ENCODE assay signal across 9 mouse cellular contexts in the genomic region with DNA sequence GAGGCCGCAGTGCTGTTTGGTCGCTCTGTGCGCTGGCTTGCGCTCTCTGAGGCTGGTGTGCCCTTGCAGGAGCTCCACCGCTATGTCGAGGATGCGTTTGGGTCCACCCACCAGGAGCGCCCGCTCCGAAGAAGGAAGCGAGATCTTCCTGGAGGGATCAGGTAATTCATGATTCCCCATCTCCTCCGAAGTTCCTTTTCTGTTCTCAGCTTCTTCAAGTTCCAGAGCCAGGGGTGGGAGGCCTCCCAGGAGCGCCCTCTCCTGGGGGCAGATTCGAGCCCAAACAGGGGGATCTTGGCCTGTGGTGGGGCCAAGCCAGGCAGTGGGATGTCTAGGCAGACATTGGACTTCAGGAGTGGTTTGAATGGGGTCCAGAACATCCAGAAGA. TPM values are rescaled to one million over a fixed set of nuclear protein-coding genes. Genes with fewer than 3 reads are reported as not detected.
DNase-seq lines count a peak whose midpoint lies in the region; ATAC-seq and TF ChIP-seq lines count a peak whose summit lies in the region.
"Had no signal": no experiment of that assay in that cellular context is flagged by ENCODE, and none has a peak within 500 bp of the region (broad histone marks: within the 10 kb centered on the region; RNA-seq: fewer than 3 reads in every experiment).

No protein-coding gene starts in this region.

- no peak overlapping the region for H3K9ac ChIP-seq in forebrain, postnatal 0 days

- no peaks in the 10 kb centered on the region for H3K9me3 ChIP-seq in forebrain, postnatal 0 days (ENCODE audit: low read length)

- peak overlapping the region; percentile 21; the same call in 1 of the 2 replicates for H3K27ac ChIP-seq in forebrain, postnatal 0 days (ENCODE audit: low read depth, low read length)
- H3K27ac ChIP-seq in macrophage = peak overlapping the region; percentile 100; the same call in 1 of the 2 replicates

- peaks cover 6% of the 10 kb centered on the region; the same call in 1 of the 2 replicates for H3K4me1 ChIP-seq in forebrain, postnatal 0 days (ENCODE audit: insufficient read depth)

- H3K36me3 ChIP-seq in forebrain, postnatal 0 days (ENCODE audit: insufficient read depth) = no peaks in the 10 kb centered on the region
- H3K36me3 ChIP-seq in macrophage (ENCODE audit: inconsistent target) = no peaks in the 10 kb centered on the region

- ATAC-seq in forebrain, postnatal 0 days = no peak

- TF ChIP-seq CTCF in forebrain, postnatal 0 days (IDR thresholded peaks at IDR 0.05; ENCODE audit: low read depth) = peak; percentile 22; the same call in 1 of the 2 replicates

- H3K4me3 ChIP-seq in forebrain, postnatal 0 days (ENCODE audit: low read depth, low read length) = peak overlapping the region; percentile 13; the same call in 1 of the 2 replicates
- peak overlapping the region; percentile 32 for H3K4me3 ChIP-seq in macrophage (ENCODE audit: inconsistent target)
- H3K4me3 ChIP-seq: myocyte had no signal

- H3K79me2 ChIP-seq in macrophage (ENCODE audit: inconsistent target) = peaks cover 15% of the 10 kb centered on the region

- no peaks in the 10 kb centered on the region for H3K27me3 ChIP-seq in forebrain, postnatal 0 days (ENCODE audit: insufficient read depth, low read length)

- peak overlapping the region; percentile 74 for H3K4me2 ChIP-seq in forebrain, postnatal 0 days (ENCODE audit: low read depth)

- WGBS in forebrain, postnatal 0 days = 19% methylated on average over 14 of the region's 14 CpGs
- 19% methylated on average over 14 of the region's 14 CpGs for WGBS in macrophage (ENCODE audit: missing documents)

- peak; percentile 48 to 63 for DNase-seq in spleen, adult 18-20 months
- DNase-seq in spleen, adult 12 weeks (ENCODE audit: low spot score) = no peak
- no peak for DNase-seq in forebrain, postnatal 0 days
- DNase-seq in kidney, postnatal 25 days = peak; percentile 40 to 54
- DNase-seq in thymus, postnatal 0 days (ENCODE audit: low spot score) = peak; percentile 61
- no peak for DNase-seq in frontal cortex, postnatal 36 days (ENCODE audit: low spot score in 2 of 2)
- no peak for DNase-seq in yolk sac, embryonic 10.5 days (ENCODE audit: low spot score)

RNA-seq across cellular contexts. Expression of a gene that starts 0.6 kb away (rescaled TPM):
- 4.3 and 5.8 TPM in 2 replicates for total RNA-seq in forebrain, postnatal 0 days (2014; rRNA removed)
- polyA plus RNA-seq in forebrain, postnatal 0 days (2015; fragmentation: Nextera tagmentation; extraction: Ambion mirVana) = 3.1 and 5.1 TPM in 2 replicates
- 10 to 100 TPM in 10 of 26 experiments, 1 to 10 TPM in 16; 2.1 to 15.0 (median 8.9) TPM for total RNA-seq in macrophage (2018; cell fraction: chromatin; rRNA removed)
- total RNA-seq in macrophage (2018; cell fraction: cytosol; rRNA removed) = 1 to 10 TPM in 7 of 26 experiments, under 1 TPM in 19; 0.33 to 1.5 (median 0.86) TPM
- 10 to 100 TPM in 1 of 26 experiments, 1 to 10 TPM in 25; 1.2 to 10.6 (median 3.5) TPM for total RNA-seq in macrophage (2018; cell fraction: nucleus; rRNA removed)
- polyA plus RNA-seq in macrophage (2018) = 0.65 to 1.0 TPM (median 1.0 TPM) in 3 replicates
- 2.3 and 2.6 TPM in 2 replicates for polyA plus RNA-seq in thymus, postnatal 0 days (2015; fragmentation: Nextera tagmentation; extraction: Ambion mirVana)

RNA-seq across cellular contexts. Expression of a gene that starts 3.2 kb away (rescaled TPM):
- 10.0 and 22.7 TPM in 2 replicates for total RNA-seq in forebrain, postnatal 0 days (2014; rRNA removed)
- polyA plus RNA-seq in forebrain, postnatal 0 days (2015; fragmentation: Nextera tagmentation; extraction: Ambion mirVana) = 24.9 and 33.7 TPM in 2 replicates
- 100 to 1,000 TPM in 1 of 26 experiments, 10 to 100 TPM in 25; 13.0 to 118 (median 50.6) TPM for total RNA-seq in macrophage (2018; cell fraction: chromatin; rRNA removed)
- total RNA-seq in macrophage (2018; cell fraction: cytosol; rRNA removed) = 100 to 1,000 TPM; 259 to 551 (median 444) TPM
- 100 to 1,000 TPM in 24 of 26 experiments, 10 to 100 TPM in 2; 48.0 to 297 (median 164) TPM for total RNA-seq in macrophage (2018; cell fraction: nucleus; rRNA removed)
- 271 to 666 TPM (median 552 TPM) in 3 replicates for polyA plus RNA-seq in macrophage (2018)
- 262 and 266 TPM in 2 replicates for polyA plus RNA-seq in thymus, postnatal 0 days (2015; fragmentation: Nextera tagmentation; extraction: Ambion mirVana)

RNA-seq across cellular contexts. Expression of a gene that starts 27.7 kb away (rescaled TPM):
- 22.1 and 29.7 TPM in 2 replicates for total RNA-seq in forebrain, postnatal 0 days (2014; rRNA removed)
- polyA plus RNA-seq in forebrain, postnatal 0 days (2015; fragmentation: Nextera tagmentation; extraction: Ambion mirVana) = 4.9 and 5.7 TPM in 2 replicates
- 10 to 100 TPM in 9 of 26 experiments, 1 to 10 TPM in 17; 1.3 to 18.9 (median 7.3) TPM for total RNA-seq in macrophage (2018; cell fraction: chromatin; rRNA removed)
- total RNA-seq in macrophage (2018; cell fraction: cytosol; rRNA removed) = 10 to 100 TPM in 11 of 26 experiments, 1 to 10 TPM in 15; 6.6 to 14.2 (median 9.7) TPM
- total RNA-seq in macrophage (2018; cell fraction: nucleus; rRNA removed) = 10 to 100 TPM in 7 of 26 experiments, 1 to 10 TPM in 19; 2.1 to 19.1 (median 6.3) TPM
- polyA plus RNA-seq in macrophage (2018) = 11.6 to 13.1 TPM (median 12.8 TPM) in 3 replicates
- polyA plus RNA-seq in thymus, postnatal 0 days (2015; fragmentation: Nextera tagmentation; extraction: Ambion mirVana) = 4.3 and 4.6 TPM in 2 replicates

RNA-seq across cellular contexts. Expression of a gene that starts 27.9 kb away (rescaled TPM):
- total RNA-seq in forebrain, postnatal 0 days (2014; rRNA removed) = 0.31 TPM in 1 of 2 replicates, not detected in the other
- polyA plus RNA-seq in forebrain, postnatal 0 days (2015; fragmentation: Nextera tagmentation; extraction: Ambion mirVana) = 0.40 TPM in 2 replicates
- total RNA-seq in macrophage (2018; cell fraction: chromatin; rRNA removed) = not detected
- total RNA-seq in macrophage (2018; cell fraction: cytosol; rRNA removed) = under 1 TPM in 3 of 26 experiments, not detected in 23; 0.19 to 0.33 (median 0.23) TPM
- total RNA-seq in macrophage (2018; cell fraction: nucleus; rRNA removed) = not detected
- polyA plus RNA-seq in macrophage (2018) = not detected in 3 replicates
- polyA plus RNA-seq in thymus, postnatal 0 days (2015; fragmentation: Nextera tagmentation; extraction: Ambion mirVana) = 1.4 and 1.5 TPM in 2 replicates

RNA-seq across cellular contexts. Expression of a gene that starts 46.2 kb away (rescaled TPM):
- 9.0 and 12.9 TPM in 2 replicates for total RNA-seq in forebrain, postnatal 0 days (2014; rRNA removed)
- 1.9 and 3.4 TPM in 2 replicates for polyA plus RNA-seq in forebrain, postnatal 0 days (2015; fragmentation: Nextera tagmentation; extraction: Ambion mirVana)
- total RNA-seq in macrophage (2018; cell fraction: chromatin; rRNA removed) = under 1 TPM in 18 of 26 experiments, not detected in 8; 0.12 to 0.65 (median 0.28) TPM
- under 1 TPM in 24 of 26 experiments, not detected in 2; 0.03 to 0.13 (median 0.05) TPM for total RNA-seq in macrophage (2018; cell fraction: cytosol; rRNA removed)
- total RNA-seq in macrophage (2018; cell fraction: nucleus; rRNA removed) = under 1 TPM in 17 of 26 experiments, not detected in 9; 0.06 to 0.50 (median 0.21) TPM
- 0.11 to 0.12 TPM in 2 of 3 replicates, not detected in the other for polyA plus RNA-seq in macrophage (2018)
- 0.13 and 0.23 TPM in 2 replicates for polyA plus RNA-seq in thymus, postnatal 0 days (2015; fragmentation: Nextera tagmentation; extraction: Ambion mirVana)

Comparison
In these comparisons a context has a peak if more than half of its experiments do, and no peak if none do; other contexts are left out.
1. DNase-seq: peak in spleen, adult 18-20 months (2 of 2), kidney, postnatal 25 days (2 of 2) and thymus, postnatal 0 days (single experiment); none in spleen, adult 12 weeks (single experiment), forebrain, postnatal 0 days (single experiment), frontal cortex, postnatal 36 days (0 of 2) and yolk sac, embryonic 10.5 days (single experiment).